Mouse (Mus musculus): ENCODE results near the gene Cux2. TPM values are rescaled to one million over a fixed set of nuclear protein-coding genes. Genes with fewer than 3 reads are reported as not detected.

Gene Cux2
- polyA plus RNA-seq, 1 experiment, result 3.6 TPM

- no peak for DNase-seq
- H3K36me3 ChIP-seq (ENCODE audit: control insufficient read depth, insufficient read depth, low read length), result no peaks in the 10 kb centered on the region; the same call in 1 of the 2 replicates
- H3K4me1 ChIP-seq (ENCODE audit: control insufficient read depth, insufficient read depth, low read length), result peaks cover 5% of the 10 kb centered on the region; the same call in 1 of the 2 replicates
- H3K27me3 ChIP-seq (replicated peaks; ENCODE audit: control insufficient read depth, insufficient read depth, low read length), result no peaks in the 10 kb centered on the region
- TF ChIP-seq CTCF (conservative IDR thresholded peaks at IDR 0.05; ENCODE audit: insufficient read depth, insufficient read length, low read depth, low read length), result no peak
- TF ChIP-seq POLR2A (IDR thresholded peaks at IDR 0.05; ENCODE audit: low read depth, low read length), result no peak
- 71% methylated on average over 4 of the region's 4 CpGs for WGBS
- no peak overlapping the region for H3K27ac ChIP-seq (ENCODE audit: insufficient read depth, low read depth, low read length)
- no peak overlapping the region for H3K4me3 ChIP-seq (ENCODE audit: insufficient read depth, low read depth, low read length)
These were observed 222.0 kb downstream of the Cux2 start for GRCm38 (mm10) chr5:121827876-121828275.

GRCm38 (mm10) chr5:121825606-121826005 lies 224.3 kb downstream of the Cux2 start:
- TF ChIP-seq POLR2A (IDR thresholded peaks at IDR 0.05; ENCODE audit: low read depth, low read length), result no peak
- no peak for TF ChIP-seq CTCF (conservative IDR thresholded peaks at IDR 0.05; ENCODE audit: insufficient read depth, insufficient read length, low read depth, low read length)
- 81% methylated on average over 3 of the region's 3 CpGs for WGBS
- no peak overlapping the region for H3K27ac ChIP-seq (ENCODE audit: insufficient read depth, low read depth, low read length)

GRCm38 (mm10) chr5:121824121-121824520 lies 225.8 kb downstream of the Cux2 start:
- Histone ChIP-seq H3K36me3 (ENCODE audit: control insufficient read depth, insufficient read depth, low read length) (no peaks in the 10 kb centered on the region; the same call in 1 of the 2 replicates), H3K4me3 (ENCODE audit: insufficient read depth, low read depth, low read length) (no peak overlapping the region)
- WGBS, result 49% methylated on average over 4 of the region's 4 CpGs

More at GRCm38 (mm10) chr5:121825606-121826005, 224.3 kb downstream of the Cux2 start:
- Histone ChIP-seq H3K36me3 (ENCODE audit: control insufficient read depth, insufficient read depth, low read length) (no peaks in the 10 kb centered on the region; the same call in 1 of the 2 replicates), H3K4me1 (ENCODE audit: control insufficient read depth, insufficient read depth, low read length) (no peaks in the 10 kb centered on the region), H3K27me3 (replicated peaks; ENCODE audit: control insufficient read depth, insufficient read depth, low read length) (no peaks in the 10 kb centered on the region), H3K4me3 (ENCODE audit: insufficient read depth, low read depth, low read length) (no peak overlapping the region)
- DNase-seq, result no peak

GRCm38 (mm10) chr5:121823668-121824067 lies 226.2 kb downstream of the Cux2 start:
- Histone ChIP-seq H3K27ac (ENCODE audit: insufficient read depth, low read depth, low read length) (no peak overlapping the region), H3K4me1 (ENCODE audit: control insufficient read depth, insufficient read depth, low read length) (no peaks in the 10 kb centered on the region), H3K36me3 (ENCODE audit: control insufficient read depth, insufficient read depth, low read length) (no peaks in the 10 kb centered on the region; the same call in 1 of the 2 replicates), H3K4me3 (ENCODE audit: insufficient read depth, low read depth, low read length) (no peak overlapping the region), H3K27me3 (replicated peaks; ENCODE audit: control insufficient read depth, insufficient read depth, low read length) (no peaks in the 10 kb centered on the region)
- no peak for DNase-seq
- no peak for TF ChIP-seq CTCF (conservative IDR thresholded peaks at IDR 0.05; ENCODE audit: insufficient read depth, insufficient read length, low read depth, low read length)
- TF ChIP-seq POLR2A (IDR thresholded peaks at IDR 0.05; ENCODE audit: low read depth, low read length), result no peak
- WGBS, result 100% methylated on average over 1 of the region's 1 CpGs

More at GRCm38 (mm10) chr5:121824121-121824520, 225.8 kb downstream of the Cux2 start:
- H3K4me1 ChIP-seq (ENCODE audit: control insufficient read depth, insufficient read depth, low read length), result no peaks in the 10 kb centered on the region
- peak overlapping the region; percentile 26 for H3K27ac ChIP-seq (ENCODE audit: insufficient read depth, low read depth, low read length)
- peak; percentile 62 for DNase-seq
- TF ChIP-seq CTCF (conservative IDR thresholded peaks at IDR 0.05; ENCODE audit: insufficient read depth, insufficient read length, low read depth, low read length), result no peak
- TF ChIP-seq POLR2A (IDR thresholded peaks at IDR 0.05; ENCODE audit: low read depth, low read length), result no peak
- H3K27me3 ChIP-seq (replicated peaks; ENCODE audit: control insufficient read depth, insufficient read depth, low read length), result no peaks in the 10 kb centered on the region

- Histone ChIP-seq H3K4me3 (ENCODE audit: insufficient read depth, low read depth, low read length) (no peak overlapping the region), H3K36me3 (ENCODE audit: control insufficient read depth, insufficient read depth, low read length) (peaks cover 1% of the 10 kb centered on the region; the same call in 1 of the 2 replicates), H3K27ac (ENCODE audit: insufficient read depth, low read depth, low read length) (no peak overlapping the region), H3K27me3 (replicated peaks; ENCODE audit: control insufficient read depth, insufficient read depth, low read length) (no peaks in the 10 kb centered on the region), H3K4me1 (ENCODE audit: control insufficient read depth, insufficient read depth, low read length) (no peaks in the 10 kb centered on the region)
- DNase-seq, result peak; percentile 1
- TF ChIP-seq POLR2A (IDR thresholded peaks at IDR 0.05; ENCODE audit: low read depth, low read length) (no peak), CTCF (conservative IDR thresholded peaks at IDR 0.05; ENCODE audit: insufficient read depth, insufficient read length, low read depth, low read length) (no peak)
- 53% methylated on average over 7 of the region's 7 CpGs for WGBS
These were observed 227.0 kb downstream of the Cux2 start for GRCm38 (mm10) chr5:121822786-121823505.

GRCm38 (mm10) chr5:121821552-121821951 lies 228.3 kb downstream of the Cux2 start:
- H3K36me3 ChIP-seq (ENCODE audit: control insufficient read depth, insufficient read depth, low read length), result peaks cover 1% of the 10 kb centered on the region; the same call in 1 of the 2 replicates

GRCm38 (mm10) chr5:121821116-121821515 lies 228.8 kb downstream of the Cux2 start:
- 76% methylated on average over 5 of the region's 5 CpGs for whole genome bisulfite sequencing
- Histone ChIP-seq H3K27ac (ENCODE audit: insufficient read depth, low read depth, low read length) (no peak overlapping the region), H3K27me3 (replicated peaks; ENCODE audit: control insufficient read depth, insufficient read depth, low read length) (no peaks in the 10 kb centered on the region), H3K36me3 (ENCODE audit: control insufficient read depth, insufficient read depth, low read length) (peaks cover 1% of the 10 kb centered on the region; the same call in 1 of the 2 replicates), H3K4me1 (ENCODE audit: control insufficient read depth, insufficient read depth, low read length) (no peaks in the 10 kb centered on the region), H3K4me3 (ENCODE audit: insufficient read depth, low read depth, low read length) (no peak overlapping the region)
- TF ChIP-seq CTCF (conservative IDR thresholded peaks at IDR 0.05; ENCODE audit: insufficient read depth, insufficient read length, low read depth, low read length) (no peak), POLR2A (IDR thresholded peaks at IDR 0.05; ENCODE audit: low read depth, low read length) (no peak)
- DNase-seq, result peak; percentile 11

More at GRCm38 (mm10) chr5:121821552-121821951, 228.3 kb downstream of the Cux2 start:
- Histone ChIP-seq H3K27ac (ENCODE audit: insufficient read depth, low read depth, low read length) (no peak overlapping the region), H3K4me1 (ENCODE audit: control insufficient read depth, insufficient read depth, low read length) (no peaks in the 10 kb centered on the region), H3K27me3 (replicated peaks; ENCODE audit: control insufficient read depth, insufficient read depth, low read length) (no peaks in the 10 kb centered on the region), H3K4me3 (ENCODE audit: insufficient read depth, low read depth, low read length) (no peak overlapping the region)
- no peak for DNase-seq
- WGBS, result 57% methylated on average over 5 of the region's 5 CpGs
- TF ChIP-seq CTCF (conservative IDR thresholded peaks at IDR 0.05; ENCODE audit: insufficient read depth, insufficient read length, low read depth, low read length) (no peak), POLR2A (IDR thresholded peaks at IDR 0.05; ENCODE audit: low read depth, low read length) (no peak)
